Mouse (Mus musculus) thymus, adult 2 months (tissue): ENCODE measurements around the gene Sema6d.

Source experiments
- CTCF ChIP-seq: fragments of 200-500 bp; IDR thresholded peaks from 2 replicates; pipeline ENCODE4 v1.5.1; 2012; ENCODE audit warnings: mild to moderate bottlenecking, control low read depth, low read length, moderate library complexity, borderline replicate concordance; ENCODE audit not compliant: control insufficient read depth, poor library complexity, insufficient read depth; ENCODE audit errors: extremely low read depth
- POLR2A ChIP-seq: fragments of 200-500 bp; IDR thresholded peaks from 2 replicates; pipeline ENCODE4 v1.6.1; 2012; ENCODE audit warnings: mild to moderate bottlenecking, low read length, control low read depth, moderate library complexity; ENCODE audit not compliant: control insufficient read depth, poor library complexity, insufficient read depth; ENCODE audit errors: extremely low read depth

DNA sequence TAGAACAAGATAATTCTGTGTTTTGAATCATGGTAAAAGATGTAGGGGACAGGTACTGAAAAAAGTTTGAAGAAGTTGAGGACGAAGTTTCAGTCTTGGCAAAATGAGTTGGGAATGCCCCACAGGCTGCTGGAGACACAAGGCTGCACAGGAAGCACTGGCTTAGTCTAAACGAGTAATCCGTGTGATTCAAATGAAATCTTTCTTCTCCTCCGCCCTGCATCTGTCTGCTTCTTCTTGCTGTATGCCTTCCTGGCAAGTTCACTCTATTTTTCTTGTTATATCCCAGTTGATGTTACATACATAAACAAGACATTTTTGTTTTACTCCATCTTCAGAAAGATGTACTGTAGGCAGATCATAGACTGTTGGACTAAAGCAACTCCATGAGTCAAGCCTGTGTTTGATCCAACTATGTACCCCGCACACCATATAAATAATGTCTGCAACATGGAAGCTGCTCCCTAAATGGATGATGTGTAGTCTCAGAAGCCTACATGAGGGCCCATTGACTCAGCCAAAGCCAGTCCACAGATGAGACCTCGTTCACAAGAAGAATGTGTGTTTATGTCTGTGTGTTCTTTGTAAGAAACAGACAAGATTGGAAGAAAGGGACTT lies 234.4 kb downstream of the Sema6d start:
- TF ChIP-seq POLR2A (no peak), CTCF (no peak)
